Mouse (Mus musculus) midbrain, embryonic 14.5 days (tissue): ENCODE results near the gene Olfr463. TPM values are rescaled to one million over a fixed set of nuclear protein-coding genes. Genes with fewer than 3 reads are reported as not detected.

Source experiments
- ATAC-seq: fragments of 200-750 bp; cut with Nextera tagmentation; 2 replicates; pipeline ENCODE4 v1.8.0; 2017; ENCODE audit warnings: moderate number of reproducible peaks, moderate library complexity; ENCODE audit not compliant: low FRiP score, low TSS enrichment
- DNase-seq: peaks from one replicate; pipeline ENCODE4 v3.0.0-alpha.2; 2015
- H3K27ac ChIP-seq: fragments of 300-500 bp; sonication (generic); replicated peaks from 2 replicates; pipeline ENCODE4 v1.5.1; 2014; ENCODE audit warnings: mild to moderate bottlenecking, low read depth, low read length, moderate library complexity
- H3K27me3 ChIP-seq: fragments of 300-500 bp; sonication (generic); 2 replicates; pipeline ENCODE4 v1.6.1; 2014; ENCODE audit warnings: low read length, control low read depth, mixed read lengths; ENCODE audit not compliant: control insufficient read depth, insufficient read depth
- H3K36me3 ChIP-seq: fragments of 300-500 bp; sonication (generic); 2 replicates; pipeline ENCODE4 v1.6.1; 2014; ENCODE audit warnings: low read length, control low read depth; ENCODE audit not compliant: control insufficient read depth, insufficient read depth
- H3K4me1 ChIP-seq: fragments of 300-500 bp; sonication (generic); 2 replicates; pipeline ENCODE4 v1.6.1; 2014; ENCODE audit warnings: mild to moderate bottlenecking, antibody characterized with exemption, low read length, control low read depth; ENCODE audit not compliant: control insufficient read depth, insufficient read depth
- H3K4me2 ChIP-seq: fragments of 300-500 bp; sonication (generic); 2 replicates; pipeline ENCODE4 v1.6.1; 2014; ENCODE audit warnings: mild to moderate bottlenecking, low read length, moderate library complexity
- H3K4me3 ChIP-seq: fragments of 300-500 bp; sonication (generic); replicated peaks from 2 replicates; pipeline ENCODE4 v1.5.1; 2014; ENCODE audit warnings: low read depth, low read length
- H3K9ac ChIP-seq: fragments of 300-500 bp; sonication (generic); replicated peaks from 2 replicates; pipeline ENCODE4 v1.6.1; 2014; ENCODE audit warnings: mild to moderate bottlenecking, low read length, moderate library complexity
- H3K9me3 ChIP-seq: fragments of 300-500 bp; sonication (generic); 2 replicates; pipeline ENCODE4 v1.6.1; 2016; ENCODE audit warnings: low read length, control low read depth, mixed read lengths; ENCODE audit not compliant: control insufficient read depth
- WGBS: fragments of 180-500 bp; shearing (Covaris S2); extraction: QIAGEN DNeasy Blood & Tissue Kit; methylation state at CpG from one replicate; pipeline ENCODE4 v1.1.7; 2014; 5-methylcytosine and 5-hydroxymethylcytosine counted together
- polyA plus RNA-seq: library from polyadenylated mRNA; unstranded; fragments of >200 nt; fragmentation: Nextera tagmentation; extraction: Ambion mirVana; gene quantifications from 2 replicates; pipeline ENCODE4 v1.2.1, GENCODE M21; 2014

Gene Olfr463
- polyA plus RNA-seq, 1 experiment from 2014 or later, result not detected

DNA sequence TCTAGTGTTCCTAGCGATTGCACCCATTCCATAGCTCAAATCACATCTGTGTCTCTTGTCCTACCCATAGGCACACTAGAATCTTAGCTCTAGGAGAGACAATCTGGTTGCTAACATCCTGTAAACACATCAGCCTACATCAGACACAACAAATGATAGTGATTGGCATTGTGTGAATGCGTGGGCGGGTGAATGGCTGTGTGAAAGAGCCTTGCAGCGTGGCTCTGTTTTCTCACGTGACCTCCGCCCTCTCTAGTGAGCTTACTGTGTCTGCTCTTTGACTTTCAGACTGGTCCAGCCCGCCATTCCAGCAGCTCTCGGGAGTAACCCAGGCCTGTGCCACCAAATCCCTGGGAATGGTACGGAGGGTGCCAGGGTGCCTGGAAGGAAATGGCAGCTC is 36.8 kb downstream of the Olfr463 start:
- H3K4me3 ChIP-seq, result no peak overlapping the region
- H3K4me2 ChIP-seq, result no peak overlapping the region
- H3K27ac ChIP-seq, result no peak overlapping the region
- no peaks in the 10 kb centered on the region for H3K27me3 ChIP-seq
- WGBS, result 72% methylated on average over 9 of the region's 9 CpGs
- H3K4me1 ChIP-seq, result no peaks in the 10 kb centered on the region
- peaks cover 40% of the 10 kb centered on the region for H3K36me3 ChIP-seq
- H3K9me3 ChIP-seq, result no peaks in the 10 kb centered on the region
- no peak for ATAC-seq
- H3K9ac ChIP-seq, result no peak overlapping the region
- no peak for DNase-seq

DNA sequence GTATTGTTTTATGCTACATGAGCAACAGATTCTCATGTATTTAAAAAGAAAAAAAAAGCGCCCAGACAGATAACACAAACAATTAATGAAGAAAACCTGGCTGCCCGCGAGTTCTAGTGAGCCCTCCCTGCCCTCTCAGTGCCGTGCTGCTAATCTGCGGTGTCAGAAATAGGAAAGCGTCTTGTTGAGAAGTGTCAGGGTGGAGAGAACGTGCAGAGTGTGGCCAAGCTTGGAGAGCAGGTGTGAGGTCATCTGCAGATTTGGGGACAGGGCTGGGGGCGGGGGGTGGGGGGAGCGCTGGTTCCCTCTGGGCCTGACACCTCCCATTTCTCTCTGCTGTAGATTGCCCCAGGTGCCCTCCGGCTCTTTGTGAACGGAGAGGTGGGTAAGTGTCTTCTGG is 37.9 kb downstream of the Olfr463 start:
- Histone ChIP-seq H3K4me2 (no peak overlapping the region), H3K36me3 (peaks cover 40% of the 10 kb centered on the region), H3K27ac (no peak overlapping the region), H3K27me3 (no peaks in the 10 kb centered on the region), H3K9me3 (no peaks in the 10 kb centered on the region), H3K9ac (no peak overlapping the region), H3K4me3 (no peak overlapping the region), H3K4me1 (no peaks in the 10 kb centered on the region)
- no peak for ATAC-seq
- DNase-seq, result no peak
- 92% methylated on average over 11 of the region's 11 CpGs for WGBS

GRCm38 (mm10) chr11:87854550-87854949 is 42.6 kb downstream of the Olfr463 start:
- H3K9ac ChIP-seq, result no peak overlapping the region
- H3K36me3 ChIP-seq, result peaks cover 19% of the 10 kb centered on the region
- H3K4me3 ChIP-seq, result no peak overlapping the region
- H3K9me3 ChIP-seq, result no peaks in the 10 kb centered on the region
- no peak overlapping the region for H3K4me2 ChIP-seq
- H3K27ac ChIP-seq, result no peak overlapping the region
- ATAC-seq, result no peak
- peaks cover 7% of the 10 kb centered on the region for H3K4me1 ChIP-seq
- WGBS, result 89% methylated on average over 7 of the region's 7 CpGs
- no peak for DNase-seq
- no peaks in the 10 kb centered on the region for H3K27me3 ChIP-seq

DNA sequence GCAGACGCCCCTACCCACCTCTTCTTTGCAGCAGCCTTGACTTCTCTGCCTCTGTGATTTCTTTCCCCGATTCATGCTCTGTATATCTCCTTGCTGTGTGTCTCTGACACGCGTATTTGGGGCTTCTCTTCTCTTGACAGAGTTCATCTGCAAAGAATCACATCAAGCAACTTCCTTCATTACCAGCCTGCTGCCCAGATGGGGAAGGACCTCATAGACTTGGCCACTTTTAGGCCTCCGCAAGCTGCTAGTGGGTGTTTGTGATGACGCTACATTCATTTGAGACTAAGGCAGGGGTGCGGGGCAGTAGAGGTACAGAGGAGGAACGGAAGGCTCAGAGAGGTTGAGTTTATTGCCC is 43.6 kb downstream of the Olfr463 start:
- Histone ChIP-seq H3K9me3 (no peaks in the 10 kb centered on the region), H3K4me1 (peaks cover 7% of the 10 kb centered on the region), H3K9ac (peak overlapping the region; percentile 59), H3K36me3 (peaks cover 13% of the 10 kb centered on the region), H3K4me3 (peak overlapping the region; percentile 46), H3K27me3 (no peaks in the 10 kb centered on the region), H3K27ac (peak overlapping the region; percentile 70), H3K4me2 (peak overlapping the region; percentile 90)
- DNase-seq, result no peak
- 28% methylated on average over 8 of the region's 8 CpGs for WGBS
- ATAC-seq, result no peak

DNA sequence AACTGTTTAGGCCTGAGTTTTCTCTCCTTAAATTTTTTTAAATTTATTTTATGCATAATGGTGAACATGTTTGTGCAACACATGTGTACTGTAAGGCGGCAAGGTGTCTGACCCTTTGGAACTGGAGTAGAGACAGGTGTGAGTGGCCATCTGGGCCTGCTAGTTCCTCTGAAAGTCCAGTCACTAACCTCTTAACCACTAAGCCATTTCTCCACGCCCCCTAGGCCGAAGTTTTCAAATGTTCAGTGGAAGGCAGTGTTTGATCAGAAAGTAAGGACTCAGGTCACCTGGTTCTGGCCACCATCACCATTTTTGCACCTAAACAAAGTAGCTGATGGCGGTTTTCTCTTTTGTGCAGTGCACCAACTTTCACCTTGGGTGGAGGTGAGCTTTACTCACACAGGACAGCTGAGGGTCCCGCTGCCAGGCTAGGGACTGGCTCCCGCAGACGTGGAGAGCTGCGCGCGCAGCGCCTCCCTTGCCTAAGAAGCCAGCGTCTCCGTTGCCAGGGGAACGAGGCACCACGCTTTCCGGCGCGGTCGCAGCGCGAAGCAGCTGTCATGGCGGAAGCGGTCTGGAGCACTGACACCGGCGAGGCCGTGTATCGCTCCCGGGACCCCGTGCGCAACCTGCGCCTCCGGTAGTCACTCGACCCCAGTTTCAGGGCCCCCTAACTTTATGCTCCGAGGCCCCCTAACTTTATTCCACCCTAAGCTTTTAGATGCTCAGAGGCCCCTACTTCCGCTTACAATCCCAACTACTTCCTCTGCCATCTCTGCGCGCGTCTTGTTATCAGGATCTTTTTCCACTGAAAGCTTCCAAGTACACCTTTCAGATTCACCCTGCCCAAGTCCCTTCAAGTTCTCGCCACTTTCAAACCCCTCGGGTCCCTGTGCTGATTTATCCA is 44.2 kb downstream of the Olfr463 start, which contains the start of gene Mks1:
Mks1 (plus strand) TSS at position 526 of the 907 bp plus-strand sequence.
- H3K9me3 ChIP-seq, result no peaks in the 10 kb centered on the region
- ATAC-seq (peak; percentile 88), DNase-seq (peak; percentile 99)
- no peaks in the 10 kb centered on the region for H3K27me3 ChIP-seq
- peak within 1 kb of the TSS; percentile 90 for H3K4me2 ChIP-seq
- peak within 1 kb of the TSS; percentile 46 for H3K4me3 ChIP-seq
- 4% methylated on average over 40 of the region's 40 CpGs for WGBS
- H3K36me3 ChIP-seq, result peaks cover 7% of the 10 kb centered on the region
- H3K27ac ChIP-seq, result peak within 1 kb of the TSS; percentile 70
- peaks cover 7% of the 10 kb centered on the region for H3K4me1 ChIP-seq
- H3K9ac ChIP-seq, result peak within 1 kb of the TSS; percentile 59

DNA sequence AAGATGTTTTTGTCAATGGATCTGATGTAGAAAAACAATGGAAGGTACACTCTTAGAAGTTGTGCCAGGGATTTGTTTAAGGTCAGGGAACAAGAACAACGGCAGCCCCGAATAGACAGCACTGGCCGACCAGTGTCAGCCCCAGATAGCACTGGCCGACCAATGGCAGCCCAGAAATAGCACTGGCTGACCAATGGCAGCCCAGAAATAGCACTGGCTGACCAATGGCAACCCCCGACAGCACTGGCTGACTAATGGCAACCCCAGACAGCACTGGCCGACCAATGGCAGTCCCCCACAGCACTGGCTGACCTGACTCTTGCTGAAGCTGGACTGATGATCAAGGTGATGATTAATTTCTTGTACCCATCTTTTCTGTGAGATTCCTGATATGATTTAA is 49.3 kb downstream of the Olfr463 start:
- no peak for ATAC-seq
- Histone ChIP-seq H3K9ac (no peak overlapping the region), H3K27me3 (no peaks in the 10 kb centered on the region), H3K27ac (no peak overlapping the region), H3K9me3 (no peaks in the 10 kb centered on the region), H3K36me3 (no peaks in the 10 kb centered on the region), H3K4me1 (no peaks in the 10 kb centered on the region), H3K4me3 (no peak overlapping the region), H3K4me2 (no peak overlapping the region)
- WGBS, result 70% methylated on average over 6 of the region's 6 CpGs
- DNase-seq, result peak; percentile 45

GRCm38 (mm10) chr11:87846968-87847600 is 50.1 kb downstream of the Olfr463 start:
- Histone ChIP-seq H3K9ac (no peak overlapping the region), H3K36me3 (no peaks in the 10 kb centered on the region), H3K27ac (no peak overlapping the region), H3K4me1 (no peaks in the 10 kb centered on the region), H3K4me3 (no peak overlapping the region), H3K27me3 (no peaks in the 10 kb centered on the region), H3K4me2 (no peak overlapping the region), H3K9me3 (no peaks in the 10 kb centered on the region)
- WGBS, result 79% methylated on average over 12 of the region's 12 CpGs
- DNase-seq, result no peak
- ATAC-seq, result no peak
